Mouse (Mus musculus) spleen, postnatal 4 days (tissue): Measurements from ENCODE around the gene Lhb.
A peak's percentile ranks its signal among the peaks of the same experiment; 100 is the strongest.
"Not testable (repeated sequence)": the region's sequence is repeated elsewhere in the genome, so short reads cannot be mapped to it uniquely, and the experiment has no call there.

ENCODE experiments used
- DNase-seq, 2 experiments: peaks; one replicate each; pipeline ENCODE4 v3.0.0; 2022; ENCODE audit warnings: low spot score in 2 of 2

Lhb gene

DNA sequence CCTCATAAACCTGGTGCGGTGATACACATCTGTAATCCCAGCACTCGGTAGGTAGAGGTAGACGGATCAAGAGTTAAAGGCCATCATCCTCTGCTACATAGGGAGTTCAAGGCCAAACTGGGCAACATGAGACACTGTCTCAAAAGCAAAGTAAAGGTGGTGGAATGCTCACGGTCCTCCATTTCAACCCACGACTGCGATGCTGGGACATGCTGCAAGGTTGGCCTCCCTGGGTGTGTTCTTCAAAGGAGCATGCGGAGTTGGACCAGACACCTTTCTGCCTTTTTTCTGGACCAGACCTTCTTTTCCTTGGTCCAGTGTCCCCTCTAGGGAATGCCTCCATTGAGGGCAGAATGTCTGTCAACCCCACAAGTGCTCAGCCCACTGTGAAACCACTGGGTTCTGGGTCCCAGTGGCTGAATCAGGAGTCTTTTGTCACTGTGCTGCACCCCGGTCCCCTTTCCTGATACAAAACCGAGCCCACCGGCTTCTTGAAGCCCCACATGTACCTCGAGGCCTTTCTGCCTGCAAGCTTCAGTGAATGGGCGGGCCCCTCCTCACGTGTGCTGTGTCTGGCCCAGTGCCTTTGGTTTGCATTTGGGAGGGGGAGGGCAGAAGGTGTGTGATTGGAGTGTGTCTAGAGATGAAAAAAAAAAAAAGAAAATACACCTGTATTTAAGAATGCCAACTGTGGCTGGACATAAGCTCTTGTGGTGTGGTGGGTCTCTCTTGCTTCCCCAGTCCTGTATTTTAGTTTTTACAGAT lies 35.5 kb downstream of the Lhb start:
- DNase-seq: no peak

DNA sequence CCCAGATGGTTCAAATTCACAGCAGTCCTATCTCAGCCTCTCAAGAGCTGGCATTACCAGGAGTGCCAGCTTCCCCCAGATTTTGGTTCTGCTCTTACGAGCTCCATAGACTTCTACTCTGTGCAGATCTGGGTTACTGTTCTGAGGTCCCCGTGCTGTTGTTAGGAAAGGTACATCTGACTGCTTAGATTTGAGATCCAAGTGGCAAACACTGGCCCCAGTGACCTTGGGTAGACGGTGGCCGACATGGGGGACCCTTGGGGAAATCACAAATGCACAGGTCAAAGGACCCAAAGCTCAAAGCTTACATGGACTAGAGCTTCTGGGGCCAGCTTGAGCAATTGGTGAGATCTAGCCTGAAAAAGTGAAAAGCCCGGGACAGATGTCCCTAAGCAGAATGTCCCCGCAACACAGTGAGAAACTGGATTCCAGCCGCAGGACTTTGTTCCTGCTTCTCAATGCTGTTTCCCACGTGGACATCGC lies 36.1 kb downstream of the Lhb start:
- no peak for DNase-seq

DNA sequence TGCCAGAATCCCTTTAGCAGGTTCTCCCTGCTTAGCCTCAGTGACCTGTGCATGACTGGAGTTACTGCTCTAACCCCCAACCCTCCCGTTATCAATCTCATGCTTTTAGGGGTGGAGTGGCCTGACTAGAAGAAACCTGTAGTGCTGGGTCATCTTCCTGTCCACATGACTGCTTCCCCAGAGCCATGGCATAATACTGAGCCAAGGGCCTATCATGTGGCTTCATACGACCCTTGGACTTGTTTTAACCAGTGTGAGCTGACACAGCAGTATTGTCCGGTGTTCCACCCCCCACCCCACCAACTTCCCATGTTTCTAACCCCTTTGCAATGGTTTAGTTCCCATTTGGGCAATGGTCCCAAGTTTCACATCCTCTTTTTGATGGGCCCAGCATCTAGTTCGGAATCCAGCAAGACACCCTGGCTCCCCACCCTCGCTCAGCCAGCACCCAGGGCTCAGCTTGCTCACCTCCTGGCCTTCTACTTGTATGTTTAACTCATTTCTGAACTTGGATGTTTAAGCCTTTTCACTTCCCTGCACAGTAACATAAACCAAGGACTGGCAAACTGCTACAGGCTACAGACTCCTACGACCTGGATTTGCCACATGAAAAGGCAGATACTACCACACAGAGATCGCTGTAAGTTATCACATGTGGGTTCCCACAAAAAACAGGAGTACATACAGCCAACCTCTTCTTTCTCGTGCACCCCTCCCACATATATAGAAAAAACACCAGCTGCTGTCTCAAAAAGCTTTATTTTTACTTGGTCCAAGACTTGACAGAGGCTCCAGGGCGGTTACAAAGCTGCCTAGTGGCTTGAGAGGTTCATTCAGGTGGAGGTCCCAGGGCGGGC lies 36.8 kb downstream of the Lhb start:
- no peak for DNase-seq

DNA sequence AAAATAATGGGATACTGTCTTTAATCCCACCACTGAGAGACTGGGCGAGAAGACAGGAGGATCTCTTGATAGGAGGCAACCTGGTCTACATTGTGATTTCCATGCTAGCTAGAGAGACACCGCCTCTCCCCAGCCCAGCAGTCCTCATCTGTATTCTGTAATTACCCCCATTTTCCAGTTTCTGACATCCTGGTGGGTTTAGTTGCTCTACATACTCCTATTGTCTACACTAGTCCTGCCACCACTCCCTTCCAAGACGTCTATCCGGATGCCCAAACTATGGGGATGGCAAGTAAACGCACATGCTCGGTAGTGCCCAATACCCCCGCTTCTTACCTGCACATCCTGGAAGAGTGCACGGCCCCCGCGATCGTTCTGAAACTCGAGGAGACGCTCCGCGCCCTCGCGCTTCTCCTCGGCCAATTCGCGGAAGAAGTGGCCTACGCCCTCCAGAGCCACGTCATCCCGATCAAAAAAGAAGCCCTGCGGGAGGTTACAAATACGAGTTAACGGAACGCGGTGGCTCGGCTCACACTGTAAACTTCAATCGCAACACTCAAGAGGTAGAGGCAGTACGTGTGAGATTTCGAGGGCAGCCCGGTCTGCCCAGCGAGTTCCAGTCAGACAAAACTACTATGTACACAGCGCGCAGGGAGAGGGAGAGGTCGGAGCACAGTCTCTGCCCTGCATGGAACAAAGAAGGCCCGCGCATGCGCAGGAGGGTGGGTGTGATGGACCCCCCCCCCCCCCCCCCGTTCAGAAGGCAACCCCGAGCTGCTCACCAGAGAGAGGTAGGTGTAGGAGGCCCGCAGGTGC lies 38.3 kb downstream of the Lhb start:
- DNase-seq: peak; percentile 76 to 91

DNA sequence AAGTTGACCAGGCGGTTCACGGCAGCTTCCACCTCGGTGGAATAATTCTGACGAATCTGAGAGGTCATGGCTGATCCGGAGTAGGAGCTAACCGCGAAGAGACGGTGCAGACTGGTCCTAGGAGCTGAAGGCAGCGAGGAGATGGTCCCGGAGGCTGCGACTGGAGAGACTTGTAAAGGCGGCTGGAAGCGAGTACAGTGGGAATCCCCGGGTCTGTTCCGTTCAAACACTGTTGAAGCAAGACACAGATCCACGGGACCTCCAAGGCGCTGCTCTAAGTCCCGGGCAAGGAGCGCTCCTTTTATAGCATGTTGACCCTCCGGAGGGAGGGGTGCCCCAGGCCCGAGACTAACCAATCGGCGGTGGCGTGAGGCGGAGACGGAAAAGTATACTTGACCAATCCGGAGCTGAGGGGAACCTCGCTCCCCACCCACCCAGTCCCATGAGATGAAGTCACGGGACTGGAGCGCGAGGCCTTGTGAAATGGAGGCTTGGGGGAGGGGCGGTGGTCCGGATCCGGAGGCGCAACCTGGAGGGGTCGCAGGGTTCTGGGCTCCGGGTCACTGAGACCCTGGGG lies 39.0 kb downstream of the Lhb start, which contains the start of gene Ftl1:
Ftl1 (minus strand) TSS at position 321 of the 577 bp plus-strand sequence.
- DNase-seq: peak; percentile 95 to 96

DNA sequence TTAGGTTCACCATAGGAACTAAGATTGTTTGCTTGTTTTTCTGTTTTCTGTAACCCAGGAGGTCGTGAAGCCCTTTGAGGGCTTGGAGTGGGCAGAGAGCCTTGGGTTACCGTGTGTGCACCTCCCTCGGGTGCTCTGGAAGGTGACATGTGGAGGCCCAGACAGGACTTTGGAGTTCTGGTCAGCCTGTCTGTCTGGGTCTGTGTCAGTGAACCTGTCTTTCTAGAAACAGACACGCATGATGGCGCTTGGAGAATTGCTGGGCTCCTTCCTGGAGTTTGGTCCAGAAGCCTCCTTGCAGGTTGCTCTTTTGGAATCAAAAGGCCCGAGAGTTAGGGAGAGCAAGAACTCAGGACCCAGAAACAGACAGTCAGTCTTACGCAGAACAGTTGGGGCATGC lies 39.8 kb downstream of the Lhb start:
- DNase-seq: peak in 1 of 2 experiments; percentile 72

DNA sequence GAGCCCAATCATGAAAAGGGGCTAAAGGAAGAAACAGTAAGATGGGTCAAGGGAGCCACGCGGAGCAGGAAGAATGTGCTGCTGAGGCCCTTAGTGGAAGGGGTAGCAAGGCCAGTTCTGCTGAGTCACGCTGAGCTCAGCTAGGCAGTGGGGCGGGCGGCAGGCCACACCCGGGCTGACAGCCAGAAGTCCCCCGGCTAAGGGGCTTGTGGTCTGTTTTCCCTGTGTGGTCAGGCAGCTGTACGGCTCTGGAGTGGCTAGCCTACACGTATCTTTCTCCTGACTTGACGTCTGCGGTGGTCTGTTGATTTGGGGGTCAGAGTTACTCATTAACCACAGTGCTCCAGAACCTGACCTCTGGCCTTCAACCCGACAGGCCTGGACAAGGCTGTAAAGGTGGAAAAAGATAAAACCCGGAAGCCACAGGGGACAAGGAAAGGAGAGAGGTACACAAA lies 40.3 kb downstream of the Lhb start:
- peak; percentile 86 to 91 for DNase-seq

DNA sequence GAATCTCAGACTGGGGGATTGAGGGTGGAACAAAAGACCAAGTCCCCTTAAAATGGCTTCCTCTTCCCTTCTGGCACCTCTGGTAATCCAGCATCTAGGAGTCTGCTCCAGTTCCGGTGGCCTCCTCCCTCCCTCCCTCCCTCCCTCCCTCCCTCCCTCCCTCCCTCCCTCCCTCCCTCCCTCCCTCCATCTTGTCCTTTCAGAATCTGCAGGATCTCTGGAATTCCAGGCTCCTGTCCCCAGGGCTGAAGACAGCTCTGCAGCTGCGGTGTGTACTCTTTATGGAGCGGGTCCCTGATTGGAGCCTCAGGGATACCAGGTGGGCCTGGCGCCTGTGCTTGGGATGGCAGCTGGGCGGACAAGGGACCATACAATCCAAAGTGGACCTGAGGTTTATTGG lies 40.7 kb downstream of the Lhb start:
- DNase-seq: peak in 1 of 2 experiments; percentile 64

DNA sequence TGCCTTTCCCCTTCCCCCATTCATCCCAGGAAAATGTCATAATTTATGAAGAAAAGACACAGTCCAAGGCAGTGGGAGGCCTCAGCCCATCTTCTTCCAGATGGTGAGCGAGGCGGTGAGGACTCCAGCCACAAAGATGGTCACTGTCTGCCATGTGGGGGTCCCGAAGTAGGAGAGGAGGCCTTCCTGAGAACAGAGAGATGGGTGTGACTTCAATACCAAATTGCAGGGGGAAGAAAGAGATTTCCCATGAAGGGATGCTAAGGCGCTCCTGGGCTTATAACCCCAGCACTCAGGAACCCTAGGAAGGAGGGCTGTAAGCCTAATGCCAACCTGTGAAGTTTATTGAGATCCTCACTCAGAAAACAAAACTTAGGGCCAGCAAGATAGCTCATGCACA lies 41.2 kb downstream of the Lhb start:
- DNase-seq: peak in 1 of 2 experiments; percentile 54

DNA sequence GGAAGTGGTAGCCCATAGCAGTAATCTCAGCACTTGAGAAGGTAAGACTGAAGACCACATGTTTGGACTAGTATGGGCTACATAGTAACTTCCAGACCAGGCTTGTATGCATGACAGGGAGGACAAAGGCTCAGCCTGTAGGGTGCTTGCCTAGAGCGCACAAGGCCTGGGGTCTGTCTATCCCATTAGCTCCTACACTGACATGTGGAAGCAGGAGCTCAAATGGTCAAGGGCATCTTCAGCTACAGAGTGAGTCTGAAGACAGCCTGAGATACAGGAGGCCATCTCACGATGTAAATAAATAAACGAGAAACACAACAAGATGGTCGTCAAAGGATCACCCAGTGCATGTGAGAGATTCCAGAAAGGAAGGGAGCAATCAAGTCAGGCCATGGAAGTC lies 41.7 kb downstream of the Lhb start:
- peak in 1 of 2 experiments; percentile 48 for DNase-seq

DNA sequence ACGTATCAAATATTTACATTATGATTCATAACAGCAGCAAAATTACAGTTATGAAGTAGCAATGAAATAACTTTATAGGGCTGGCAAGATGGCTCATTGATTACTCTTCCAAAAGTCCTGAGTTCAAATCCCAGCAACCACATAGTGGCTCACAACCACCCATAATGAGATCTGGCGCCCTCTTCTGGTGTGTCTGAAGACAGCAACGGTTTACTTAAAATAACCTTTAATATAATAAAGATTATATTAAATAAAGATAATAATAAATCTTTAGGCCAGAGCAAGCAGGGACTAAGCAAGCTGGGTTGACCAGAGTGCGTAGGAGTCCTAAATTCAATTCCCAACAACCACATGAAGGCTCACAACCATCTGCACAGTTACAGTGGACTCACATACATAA lies 42.2 kb downstream of the Lhb start:
- DNase-seq: not testable (repeated sequence)

DNA sequence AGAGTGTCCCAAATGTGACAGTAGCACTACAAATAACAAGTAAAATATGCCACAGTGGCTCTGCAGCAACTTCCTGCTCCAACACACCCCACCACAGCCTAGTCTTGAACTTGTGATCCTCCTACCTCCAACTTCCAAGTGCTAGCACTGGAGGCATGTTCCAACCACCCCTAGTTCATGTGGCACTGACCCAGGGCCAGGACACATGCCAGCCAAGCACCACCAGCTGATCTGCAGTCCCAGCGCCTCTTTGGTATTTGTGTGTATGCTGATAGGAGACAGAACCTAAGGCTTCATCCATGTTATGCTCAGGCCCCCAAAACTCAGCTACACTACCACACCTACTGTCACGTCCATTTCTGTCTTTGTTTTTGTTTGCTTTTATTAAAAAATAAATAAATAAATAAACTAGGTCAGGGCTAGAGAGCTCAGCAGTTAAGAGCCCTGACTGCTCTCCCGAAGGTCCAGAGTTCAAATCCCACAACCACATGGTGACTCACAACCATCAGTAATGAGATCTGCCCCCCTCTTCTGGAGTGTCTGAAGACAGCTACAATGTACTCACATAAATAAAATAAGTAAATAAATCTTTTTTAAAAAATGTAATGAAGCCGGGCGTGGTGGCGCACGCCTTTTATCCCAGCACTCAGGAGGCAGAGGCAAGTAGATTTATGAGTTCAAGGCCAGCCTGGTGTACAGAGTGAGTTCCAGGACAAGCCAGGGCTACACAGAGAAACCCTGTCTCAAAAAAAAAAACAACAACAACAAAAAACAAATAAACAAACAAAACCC lies 43.6 kb downstream of the Lhb start:
- no peak for DNase-seq

DNA sequence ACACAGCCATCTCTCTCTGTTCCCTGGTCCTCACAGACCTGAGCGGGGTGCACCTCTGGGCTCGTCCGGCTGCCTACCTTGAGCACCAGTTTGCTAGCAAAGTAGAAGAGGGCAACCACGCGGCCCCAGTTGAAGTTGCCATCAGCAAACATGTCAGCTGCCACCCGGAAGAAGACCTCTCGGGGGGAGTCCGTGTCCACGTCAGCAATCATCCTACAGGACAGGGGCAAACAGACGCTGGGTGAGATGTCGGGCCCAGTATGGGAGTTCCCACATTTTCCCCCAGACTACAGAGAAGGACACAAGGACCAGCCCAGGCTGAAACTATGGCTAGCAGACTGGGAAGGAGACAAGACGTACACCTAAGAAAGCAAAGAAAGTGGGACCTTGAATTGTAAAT lies 44.5 kb downstream of the Lhb start:
- no peak for DNase-seq

DNA sequence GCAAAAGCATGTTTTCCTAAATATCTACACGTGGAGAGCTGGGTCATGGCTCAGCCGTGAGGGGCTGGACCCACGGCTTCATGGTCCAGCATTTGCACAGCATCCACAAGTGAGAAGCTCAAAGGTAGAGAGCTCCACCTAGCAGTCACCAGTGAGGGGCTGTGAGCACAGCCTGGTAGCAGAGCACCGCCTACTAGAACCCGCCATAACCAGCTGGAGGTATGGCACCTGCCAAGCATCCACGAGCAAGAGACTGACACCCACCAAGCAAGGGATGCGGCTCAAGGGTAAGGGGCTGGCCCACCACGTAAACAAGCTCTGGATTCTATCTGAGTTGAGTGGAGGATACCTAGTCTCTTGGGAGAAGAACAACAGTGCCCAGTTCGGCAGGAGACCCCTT lies 44.9 kb downstream of the Lhb start:
- DNase-seq: no peak

DNA sequence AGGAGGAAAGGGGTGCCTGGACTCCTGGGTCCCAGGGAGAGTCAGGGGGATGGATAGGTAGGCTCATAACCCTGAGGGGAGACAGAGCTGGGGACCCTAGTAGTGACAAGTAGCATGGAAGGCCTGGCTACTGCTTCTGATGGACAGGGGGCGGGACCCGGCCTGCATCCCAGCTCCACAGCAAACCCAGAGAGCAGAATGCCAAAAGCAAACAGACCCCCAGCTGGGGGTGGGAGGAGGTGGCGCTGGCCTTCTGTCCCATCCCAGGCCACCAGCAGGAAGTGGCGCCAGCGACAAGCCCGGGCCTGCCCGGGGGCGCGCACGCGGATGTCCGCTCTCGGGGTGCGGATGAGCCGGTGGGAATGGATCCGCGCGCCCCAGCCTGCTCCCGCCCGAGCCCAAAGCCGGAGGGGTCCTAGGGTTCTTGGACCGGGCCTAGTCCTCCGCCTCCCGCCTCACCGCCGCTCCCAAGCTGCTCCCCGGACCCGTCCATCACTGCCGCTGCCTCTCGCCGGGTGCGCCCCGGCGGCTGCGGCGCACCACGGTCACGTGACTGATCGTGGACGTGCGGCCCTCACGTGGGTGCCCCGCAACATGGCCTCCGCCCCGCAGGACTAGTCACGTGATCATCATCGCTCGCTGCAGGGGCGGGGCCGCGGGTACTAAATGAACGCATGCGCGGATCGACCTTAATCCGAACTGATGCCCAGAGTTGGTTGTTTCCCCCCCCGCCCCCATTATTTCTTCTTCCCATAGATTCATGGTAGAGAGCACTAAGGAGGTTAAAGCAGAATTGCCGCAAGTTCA lies 45.9 kb downstream of the Lhb start, which contains the start of gene Bax:
Bax (minus strand) TSS at position 616 of the 807 bp plus-strand sequence.
- peak; percentile 93 to 96 for DNase-seq

DNA sequence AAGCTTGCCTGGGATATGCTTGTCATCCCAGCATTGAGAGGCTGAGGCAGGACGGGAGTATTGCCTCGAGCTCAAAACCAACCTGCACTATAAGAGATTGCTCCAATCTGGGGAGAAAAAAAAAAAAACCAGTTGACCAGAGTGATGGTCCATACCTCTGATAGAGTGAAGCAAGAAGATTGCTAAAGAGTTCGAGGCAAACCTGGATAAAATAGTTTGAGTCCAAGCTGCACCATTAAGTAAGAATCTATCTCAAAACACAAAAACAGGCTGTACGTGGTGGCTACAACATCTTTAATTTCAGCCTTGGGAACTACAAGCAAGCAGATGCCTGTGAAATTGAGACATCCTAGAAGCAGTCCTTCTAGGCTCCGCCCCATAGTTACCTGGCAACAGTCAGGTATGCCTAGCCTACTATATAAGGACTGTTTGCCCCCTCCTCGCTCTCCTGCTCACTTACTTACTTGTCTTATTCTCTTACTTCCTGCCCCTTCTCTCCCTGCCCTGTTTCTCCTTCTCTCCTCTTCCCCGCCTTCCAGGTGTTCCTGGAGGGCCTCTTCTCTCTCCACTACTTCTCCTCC lies 46.6 kb downstream of the Lhb start:
- no peak for DNase-seq

DNA sequence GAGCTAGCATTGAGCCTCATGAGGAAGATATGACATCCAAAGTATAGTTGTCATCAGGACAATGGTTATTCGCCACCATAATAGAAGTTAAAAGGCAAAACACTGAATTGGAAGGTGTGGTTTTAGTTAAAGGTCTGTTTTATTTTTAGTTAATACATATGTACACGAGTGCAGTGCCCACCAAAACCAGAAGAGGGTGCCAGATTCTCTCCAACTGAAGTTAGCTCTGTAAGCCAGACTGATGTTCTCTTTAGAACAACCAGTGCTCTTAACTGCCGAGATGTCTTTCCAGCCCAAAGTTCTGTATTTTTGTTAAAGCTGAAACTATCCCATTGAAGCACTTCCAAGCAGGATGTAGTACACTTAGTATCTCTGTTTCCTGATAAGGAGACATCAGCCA lies 50.2 kb downstream of the Lhb start:
- DNase-seq: peak; percentile 76 to 88
